Mouse (Mus musculus): Measurements from ENCODE around the gene Atp2a3. TPM values are rescaled to one million over a fixed set of nuclear protein-coding genes. Genes with fewer than 3 reads are reported as not detected.

Atp2a3 gene
- polyA plus RNA-seq, 1 experiment from 2014 or later = 0.43 TPM

GRCm38 (mm10) chr11:73007698-73008481 lies 46.9 kb downstream of the Atp2a3 start:
- H3K4me1 ChIP-seq (ENCODE audit: control insufficient read depth, insufficient read depth, low read length) = no peaks in the 10 kb centered on the region
- no peak overlapping the region for H3K4me2 ChIP-seq (ENCODE audit: low read length)
- H3K36me3 ChIP-seq (ENCODE audit: control insufficient read depth, insufficient read depth, low read length) = no peaks in the 10 kb centered on the region
- DNase-seq (ENCODE audit: low spot score) = peak; percentile 45
- H3K27me3 ChIP-seq (replicated peaks; ENCODE audit: control insufficient read depth, insufficient read depth, low read length) = no peaks in the 10 kb centered on the region
- H3K4me3 ChIP-seq (ENCODE audit: low read depth, low read length) = no peak overlapping the region
- WGBS = 65% methylated on average over 11 of the region's 11 CpGs
- H3K9ac ChIP-seq (ENCODE audit: low read length) = no peak overlapping the region
- H3K27ac ChIP-seq (ENCODE audit: low read depth, low read length) = no peak overlapping the region
- no peaks in the 10 kb centered on the region for H3K9me3 ChIP-seq (replicated peaks; ENCODE audit: control insufficient read depth, low read length)
- ATAC-seq = 0 out of 2 replicates have a peak, but pooled peaks have one; percentile 44

GRCm38 (mm10) chr11:73008826-73009225 lies 47.9 kb downstream of the Atp2a3 start:
- no peak overlapping the region for H3K4me3 ChIP-seq (ENCODE audit: low read depth, low read length)
- no peaks in the 10 kb centered on the region for H3K4me1 ChIP-seq (ENCODE audit: control insufficient read depth, insufficient read depth, low read length)
- no peaks in the 10 kb centered on the region for H3K9me3 ChIP-seq (replicated peaks; ENCODE audit: control insufficient read depth, low read length)
- WGBS = 64% methylated on average over 2 of the region's 2 CpGs
- no peaks in the 10 kb centered on the region for H3K36me3 ChIP-seq (ENCODE audit: control insufficient read depth, insufficient read depth, low read length)
- H3K4me2 ChIP-seq (ENCODE audit: low read length) = no peak overlapping the region
- no peaks in the 10 kb centered on the region for H3K27me3 ChIP-seq (replicated peaks; ENCODE audit: control insufficient read depth, insufficient read depth, low read length)
- no peak overlapping the region for H3K27ac ChIP-seq (ENCODE audit: low read depth, low read length)
- no peak overlapping the region for H3K9ac ChIP-seq (ENCODE audit: low read length)
- DNase-seq (ENCODE audit: low spot score) (no peak), ATAC-seq (no peak)

DNA sequence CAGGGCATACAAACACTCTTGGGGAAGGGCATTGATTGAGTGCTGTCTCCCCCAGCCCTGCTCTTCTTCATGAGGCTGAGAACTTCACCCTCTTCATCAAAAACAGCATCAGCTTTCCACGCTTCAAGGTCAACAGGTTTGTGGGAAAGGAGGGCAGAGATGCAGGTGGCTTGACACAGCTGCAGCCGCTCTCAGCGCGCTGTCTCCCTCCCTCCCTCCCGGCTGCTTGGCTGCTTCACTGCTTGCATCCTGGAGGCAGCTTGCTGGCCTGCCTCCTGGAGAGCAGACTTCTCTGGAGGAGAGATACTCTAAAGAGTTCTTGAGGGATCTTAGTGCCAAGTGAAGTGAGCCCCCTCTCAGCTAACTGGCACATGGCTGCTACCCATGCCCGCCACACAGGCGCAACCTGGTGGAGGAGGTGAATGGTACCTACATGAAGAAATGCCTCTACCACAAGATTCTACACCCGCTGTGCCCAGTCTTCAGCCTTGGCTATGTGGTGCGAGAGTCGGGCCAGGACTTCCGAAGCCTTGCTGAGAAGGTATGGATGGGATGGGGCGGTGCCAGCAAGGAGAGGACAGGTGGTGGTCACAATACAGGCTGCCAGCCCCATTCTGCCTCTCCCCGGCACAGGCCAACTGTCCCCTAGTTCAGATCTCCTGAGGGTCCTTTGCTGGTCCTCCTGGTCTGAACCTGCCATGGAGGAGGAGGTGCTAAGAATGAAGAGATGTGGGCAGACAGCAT lies 48.7 kb downstream of the Atp2a3 start:
- Histone ChIP-seq H3K36me3 (ENCODE audit: control insufficient read depth, insufficient read depth, low read length) (no peaks in the 10 kb centered on the region), H3K9me3 (replicated peaks; ENCODE audit: control insufficient read depth, low read length) (no peaks in the 10 kb centered on the region), H3K27ac (ENCODE audit: low read depth, low read length) (no peak overlapping the region), H3K27me3 (replicated peaks; ENCODE audit: control insufficient read depth, insufficient read depth, low read length) (no peaks in the 10 kb centered on the region), H3K4me3 (ENCODE audit: low read depth, low read length) (no peak overlapping the region), H3K4me1 (ENCODE audit: control insufficient read depth, insufficient read depth, low read length) (no peaks in the 10 kb centered on the region), H3K4me2 (ENCODE audit: low read length) (no peak overlapping the region), H3K9ac (ENCODE audit: low read length) (no peak overlapping the region)
- no peak for DNase-seq (ENCODE audit: low spot score)
- no peak for ATAC-seq
- 54% methylated on average over 13 of the region's 13 CpGs for WGBS

DNA sequence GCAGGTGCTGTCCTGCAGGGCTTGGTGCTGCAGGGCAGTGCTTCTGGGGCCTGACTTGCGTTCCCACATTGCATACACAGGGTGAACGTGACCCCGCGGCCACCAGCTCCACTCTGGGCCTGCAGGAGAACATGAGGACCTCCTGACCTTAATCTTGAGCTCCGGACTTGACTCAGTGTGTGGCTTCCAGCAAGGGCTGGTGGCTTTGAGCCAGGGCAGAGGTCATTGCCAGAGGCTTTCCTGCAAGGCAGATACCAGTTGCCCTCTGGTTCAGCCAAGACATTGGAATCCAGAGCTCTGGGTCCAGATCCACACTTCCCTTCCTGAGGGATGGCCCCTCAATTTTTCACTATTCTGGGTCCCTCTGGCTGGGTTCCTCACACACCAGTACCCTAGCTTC lies 53.0 kb downstream of the Atp2a3 start:
- ATAC-seq = no peak
- DNase-seq (ENCODE audit: low spot score) = no peak
- 74% methylated on average over 5 of the region's 5 CpGs for WGBS

DNA sequence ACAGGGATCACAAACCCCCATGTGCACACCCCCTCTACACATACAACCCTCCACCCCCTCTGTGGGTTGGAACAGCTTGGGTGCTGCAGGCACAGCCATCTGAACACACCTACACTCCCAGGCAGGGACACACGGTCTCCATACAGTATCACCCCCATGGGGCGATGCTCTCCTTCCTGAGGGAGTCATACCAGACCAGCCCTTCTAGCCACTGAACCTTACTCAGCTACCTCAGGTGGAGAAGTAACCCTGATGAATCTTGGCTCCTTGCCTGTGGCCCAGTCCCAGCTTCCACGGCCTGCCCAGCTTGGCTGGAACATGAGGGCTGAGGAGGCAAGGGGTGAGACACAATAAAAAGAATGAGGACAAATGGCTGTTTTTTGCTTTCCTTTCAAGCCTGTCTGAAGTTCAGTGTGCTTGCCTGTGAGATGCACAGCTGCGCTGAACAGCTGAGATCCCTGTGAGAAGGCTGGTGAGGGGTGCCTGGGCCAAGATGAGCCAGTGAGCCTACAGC lies 53.9 kb downstream of the Atp2a3 start:
- WGBS = 74% methylated on average over 4 of the region's 4 CpGs
- ATAC-seq (no peak), DNase-seq (ENCODE audit: low spot score) (no peak)

More for the DNA sequence above, 53.0 kb downstream of the Atp2a3 start:
- no peaks in the 10 kb centered on the region for H3K4me1 ChIP-seq (ENCODE audit: control insufficient read depth, insufficient read depth, low read length)
- H3K9ac ChIP-seq (ENCODE audit: low read length) = no peak overlapping the region
- H3K9me3 ChIP-seq (replicated peaks; ENCODE audit: control insufficient read depth, low read length) = no peaks in the 10 kb centered on the region
- no peaks in the 10 kb centered on the region for H3K36me3 ChIP-seq (ENCODE audit: control insufficient read depth, insufficient read depth, low read length)
- 0 out of 2 replicates have a peak, but pooled peaks cover 3% of the 10 kb centered on the region for H3K27me3 ChIP-seq (replicated peaks; ENCODE audit: control insufficient read depth, insufficient read depth, low read length)
- H3K4me3 ChIP-seq (ENCODE audit: low read depth, low read length) = no peak overlapping the region
- H3K27ac ChIP-seq (ENCODE audit: low read depth, low read length) = no peak overlapping the region
- no peak overlapping the region for H3K4me2 ChIP-seq (ENCODE audit: low read length)

GRCm38 (mm10) chr11:73015391-73016102 lies 54.6 kb downstream of the Atp2a3 start:
- no peak overlapping the region for H3K4me3 ChIP-seq (ENCODE audit: low read depth, low read length)
- DNase-seq (ENCODE audit: low spot score) (no peak), ATAC-seq (no peak)
- H3K9ac ChIP-seq (ENCODE audit: low read length) = no peak overlapping the region
- H3K4me1 ChIP-seq (ENCODE audit: control insufficient read depth, insufficient read depth, low read length) = no peaks in the 10 kb centered on the region
- H3K36me3 ChIP-seq (ENCODE audit: control insufficient read depth, insufficient read depth, low read length) = no peaks in the 10 kb centered on the region
- 61% methylated on average over 5 of the region's 5 CpGs for WGBS
- H3K4me2 ChIP-seq (ENCODE audit: low read length) = no peak overlapping the region
- peaks cover 14% of the 10 kb centered on the region for H3K27me3 ChIP-seq (replicated peaks; ENCODE audit: control insufficient read depth, insufficient read depth, low read length)
- no peak overlapping the region for H3K27ac ChIP-seq (ENCODE audit: low read depth, low read length)
- no peaks in the 10 kb centered on the region for H3K9me3 ChIP-seq (replicated peaks; ENCODE audit: control insufficient read depth, low read length)

More for the DNA sequence above, 53.9 kb downstream of the Atp2a3 start:
- H3K9ac ChIP-seq (ENCODE audit: low read length) = no peak overlapping the region
- H3K9me3 ChIP-seq (replicated peaks; ENCODE audit: control insufficient read depth, low read length) = no peaks in the 10 kb centered on the region
- H3K36me3 ChIP-seq (ENCODE audit: control insufficient read depth, insufficient read depth, low read length) = no peaks in the 10 kb centered on the region
- H3K4me1 ChIP-seq (ENCODE audit: control insufficient read depth, insufficient read depth, low read length) = no peaks in the 10 kb centered on the region
- H3K27ac ChIP-seq (ENCODE audit: low read depth, low read length) = no peak overlapping the region
- H3K27me3 ChIP-seq (replicated peaks; ENCODE audit: control insufficient read depth, insufficient read depth, low read length) = peaks cover 8% of the 10 kb centered on the region
- no peak overlapping the region for H3K4me3 ChIP-seq (ENCODE audit: low read depth, low read length)
- H3K4me2 ChIP-seq (ENCODE audit: low read length) = no peak overlapping the region

- H3K36me3 ChIP-seq (ENCODE audit: control insufficient read depth, insufficient read depth, low read length) = no peaks in the 10 kb centered on the region
- 67% methylated on average over 6 of the region's 6 CpGs for WGBS
- H3K4me2 ChIP-seq (ENCODE audit: low read length) = no peak overlapping the region
- H3K27me3 ChIP-seq (replicated peaks; ENCODE audit: control insufficient read depth, insufficient read depth, low read length) = peaks cover 14% of the 10 kb centered on the region
- H3K27ac ChIP-seq (ENCODE audit: low read depth, low read length) = no peak overlapping the region
- H3K9me3 ChIP-seq (replicated peaks; ENCODE audit: control insufficient read depth, low read length) = no peaks in the 10 kb centered on the region
- ATAC-seq (no peak), DNase-seq (ENCODE audit: low spot score) (no peak)
- H3K4me1 ChIP-seq (ENCODE audit: control insufficient read depth, insufficient read depth, low read length) = no peaks in the 10 kb centered on the region
- H3K9ac ChIP-seq (ENCODE audit: low read length) = no peak overlapping the region
- no peak overlapping the region for H3K4me3 ChIP-seq (ENCODE audit: low read depth, low read length)
Measured at GRCm38 (mm10) chr11:73016103-73016420, 55.1 kb downstream of the Atp2a3 start.

DNA sequence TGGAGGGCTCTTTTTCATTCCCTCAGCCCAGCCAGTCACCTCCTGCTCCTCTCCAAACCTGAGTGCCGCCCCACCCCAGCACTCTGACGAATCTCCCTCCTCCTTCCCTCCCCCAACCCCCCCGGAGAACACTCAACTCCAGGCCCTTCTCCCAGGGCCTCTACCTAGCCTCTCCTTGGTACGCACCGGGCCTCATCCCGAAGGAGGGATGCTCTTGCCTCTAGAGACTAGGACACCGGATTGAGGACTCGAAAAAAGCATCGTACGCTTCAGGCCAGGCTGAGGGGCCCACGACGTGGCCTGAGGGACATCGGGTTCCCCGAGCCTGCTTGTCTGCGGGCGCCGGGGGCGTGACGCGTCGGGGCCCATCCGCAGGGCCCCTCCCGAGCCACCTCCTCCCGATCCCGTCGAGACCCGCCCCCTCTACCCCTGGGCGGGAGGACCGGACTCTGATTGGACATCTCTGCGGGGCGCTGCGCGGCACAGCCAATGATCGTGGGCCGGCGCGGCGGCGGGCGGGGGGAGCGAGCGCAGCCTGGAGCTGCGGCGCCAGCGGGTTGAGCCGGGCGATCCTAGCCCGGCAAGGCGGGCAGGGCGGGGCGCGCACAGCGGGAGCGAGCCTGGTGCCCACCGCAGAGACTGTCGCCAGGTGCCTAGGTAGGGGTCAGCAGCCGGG lies 57.6 kb downstream of the Atp2a3 start, which contains the start of gene Camkk1:
Camkk1 (plus strand) TSS at position 538 of the 676 bp plus-strand sequence.
- peak within 1 kb of the TSS; percentile 66 for H3K4me3 ChIP-seq (ENCODE audit: low read depth, low read length)
- no peaks in the 10 kb centered on the region for H3K36me3 ChIP-seq (ENCODE audit: control insufficient read depth, insufficient read depth, low read length)
- ATAC-seq = peak; percentile 97
- no peaks in the 10 kb centered on the region for H3K9me3 ChIP-seq (replicated peaks; ENCODE audit: control insufficient read depth, low read length)
- peak; percentile 96 for DNase-seq (ENCODE audit: low spot score)
- peaks cover 20% of the 10 kb centered on the region for H3K27me3 ChIP-seq (replicated peaks; ENCODE audit: control insufficient read depth, insufficient read depth, low read length)
- no peaks in the 10 kb centered on the region for H3K4me1 ChIP-seq (ENCODE audit: control insufficient read depth, insufficient read depth, low read length)
- peak within 1 kb of the TSS; percentile 72 for H3K9ac ChIP-seq (ENCODE audit: low read length)
- WGBS = under 1% methylated on average over 57 of the region's 57 CpGs
- H3K27ac ChIP-seq (ENCODE audit: low read depth, low read length) = 0 out of 2 replicates have a peak within 1 kb of the TSS, but pooled peaks have one; percentile 9
- peak within 1 kb of the TSS; percentile 93 for H3K4me2 ChIP-seq (ENCODE audit: low read length)

All from forebrain, embryonic 14.5 days (tissue).